ENCODE assay signal across 23 mouse cellular contexts in the genomic region with DNA sequence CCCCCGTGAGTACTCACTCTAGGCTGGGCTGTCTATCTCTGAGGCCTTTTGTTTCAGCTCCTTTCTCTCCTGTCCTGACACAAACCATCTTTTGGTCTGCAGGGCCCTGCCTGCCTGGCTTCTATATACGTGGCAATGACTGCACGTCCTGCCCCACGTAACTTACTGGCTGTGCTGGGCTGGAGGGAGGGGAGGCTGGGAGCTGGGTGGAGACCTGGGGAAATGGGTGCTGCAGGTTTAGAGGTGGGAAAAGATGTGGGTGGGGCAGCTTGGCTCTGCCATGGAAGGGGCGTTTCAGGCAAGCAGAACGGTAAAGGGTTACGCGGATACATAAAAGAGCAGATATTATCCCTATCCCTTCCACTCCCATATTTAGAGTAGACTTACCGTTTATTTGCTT. TPM values are rescaled to one million over a fixed set of nuclear protein-coding genes. Genes with fewer than 3 reads are reported as not detected.
"Had no signal": no experiment of that assay in that cellular context is flagged by ENCODE, and none has a peak within 500 bp of the region (broad histone marks: within the 10 kb centered on the region; RNA-seq: fewer than 3 reads in every experiment).

No protein-coding gene starts in this region.

- H3K9ac ChIP-seq: liver, embryonic 13.5 days; midbrain, embryonic 12.5 days; midbrain, embryonic 15.5 days; neural tube, embryonic 13.5 days had no signal

- H3K36me3 ChIP-seq: midbrain, embryonic 15.5 days had no signal

- ATAC-seq: intestine, embryonic 16.5 days; midbrain, embryonic 15.5 days had no signal

- H3K9me3 ChIP-seq: liver, embryonic 13.5 days; midbrain, embryonic 12.5 days; midbrain, embryonic 15.5 days; neural tube, embryonic 13.5 days had no signal

- H3K4me3 ChIP-seq: liver, embryonic 13.5 days; midbrain, embryonic 12.5 days; midbrain, embryonic 15.5 days; neural tube, embryonic 13.5 days had no signal

- H3K27ac ChIP-seq: liver, embryonic 13.5 days; macrophage; midbrain, embryonic 12.5 days; midbrain, embryonic 15.5 days; neural tube, embryonic 13.5 days had no signal

- DNase-seq: kidney, adult 18-20 months; kidney, adult 9 months; kidney, postnatal 14 days; kidney, postnatal 4 days; liver, embryonic 13.5 days; lung, adult 2 months; right cerebral cortex, postnatal 25 days; thymus, postnatal 25 days had no signal

- H3K4me2 ChIP-seq: liver, embryonic 13.5 days; midbrain, embryonic 12.5 days; midbrain, embryonic 15.5 days; neural tube, embryonic 13.5 days had no signal

RNA-seq across cellular contexts. Expression of a gene that starts 41.1 kb away (rescaled TPM):
- total RNA-seq: layer of hippocampus, adult 18-20 months; layer of hippocampus, postnatal 14 days; left cerebral cortex, adult 8-10 months; left cerebral cortex, postnatal 36 days; liver, adult 2 months; megakaryocyte, adult 5-6 weeks; neutrophil, adult 5-6 weeks had no signal
- polyA plus RNA-seq: limb, embryonic 11.5 days; liver, adult 2 months; liver, embryonic 13.5 days; liver, embryonic 16.5 days; midbrain, embryonic 15.5 days; thymus, postnatal 0 days had no signal
